Mouse (Mus musculus) C2C12 (cell line): Measurements from ENCODE around the gene Fxr2.

ENCODE experiments used
- CEBPB ChIP-seq: IDR thresholded peaks from one replicate; pipeline ENCODE4 v1.6.1; 2011; ENCODE audit warnings: low read depth, mild to moderate bottlenecking, control low read depth, moderate library complexity
- CTCF ChIP-seq: IDR thresholded peaks from one replicate; pipeline ENCODE4 v1.5.1; 2011; ENCODE audit not compliant: control insufficient read depth, insufficient read depth, insufficient read length
- FOSL1 ChIP-seq: IDR thresholded peaks from one replicate; pipeline ENCODE4 v1.8.0; 2011; ENCODE audit warnings: mild to moderate bottlenecking, low read length; ENCODE audit not compliant: poor library complexity, insufficient read depth, severe bottlenecking
- MAX ChIP-seq: IDR thresholded peaks from one replicate; pipeline ENCODE4 v1.6.1; 2011; ENCODE audit warnings: mild to moderate bottlenecking, control low read depth
- MYOD1 ChIP-seq: IDR thresholded peaks from one replicate; pipeline ENCODE4 v1.6.1; 2011; ENCODE audit warnings: low read depth; ENCODE audit not compliant: control insufficient read depth, insufficient read length
- MYOG ChIP-seq: IDR thresholded peaks from one replicate; pipeline ENCODE4 v1.6.1; 2011; ENCODE audit not compliant: control insufficient read depth, insufficient read length; ENCODE audit errors: extremely low read depth
- USF1 ChIP-seq: IDR thresholded peaks from one replicate; pipeline ENCODE4 v1.6.1; 2011; ENCODE audit warnings: low read depth, mild to moderate bottlenecking, control low read depth, moderate library complexity

GRCm38 (mm10) chr11:69584937-69585336, 47.9 kb upstream of the Fxr2 start:
- TF ChIP-seq CTCF (no peak), MAX (no peak), FOSL1 (no peak), CEBPB (no peak), USF1 (no peak), MYOD1 (no peak), MYOG (no peak)
